Mouse (Mus musculus) liver, adult 2 months (tissue): ENCODE measurements at regions not wholly inside any gene's neighbourhood (a gene's known extent, or its start where the extent isn't known, plus 50 kb on each side); places are given as distances from the start of the nearest gene placed in this dataset.

Source experiments
- DNase-seq: peaks from one replicate; pipeline ENCODE4 v3.0.0-alpha.2; 2011; ENCODE audit warnings: low read depth, low spot score; ENCODE audit errors: extremely low read depth
- H3K27ac ChIP-seq: fragments of 200-500 bp; replicated peaks from 2 replicates; pipeline ENCODE4 v1.5.1; 2012; ENCODE audit warnings: low read depth, mild to moderate bottlenecking, control low read depth, inconsistent platforms, low read length; ENCODE audit not compliant: insufficient read depth
- H3K27me3 ChIP-seq: fragments of 200-500 bp; 2 replicates; pipeline ENCODE4 v1.6.1; 2012; ENCODE audit warnings: mild to moderate bottlenecking, moderate library complexity, low read length, inconsistent platforms; ENCODE audit not compliant: control insufficient read depth, insufficient read depth
- H3K36me3 ChIP-seq: fragments of 200-500 bp; 2 replicates; pipeline ENCODE4 v1.6.1; 2012; ENCODE audit warnings: low read length, inconsistent platforms; ENCODE audit not compliant: control insufficient read depth, insufficient read depth
- H3K4me1 ChIP-seq: fragments of 200-500 bp; 2 replicates; pipeline ENCODE4 v1.6.1; 2011; ENCODE audit warnings: low read length; ENCODE audit not compliant: control insufficient read depth, insufficient read depth
- H3K4me3 ChIP-seq: fragments of 200-500 bp; 2 replicates; pipeline ENCODE4 v1.5.1; 2011; ENCODE audit warnings: low read depth, mild to moderate bottlenecking, control low read depth, low read length, moderate library complexity; ENCODE audit not compliant: insufficient read depth
- H3K79me2 ChIP-seq: fragments of 200-500 bp; 2 replicates; pipeline ENCODE4 v1.6.1; 2012; ENCODE audit warnings: inconsistent platforms, mild to moderate bottlenecking, low read length, moderate library complexity; ENCODE audit not compliant: control insufficient read depth, insufficient read depth
- H3K9ac ChIP-seq: fragments of 200-500 bp; 2 replicates; pipeline ENCODE4 v1.6.1; 2012; ENCODE audit warnings: low read depth, mild to moderate bottlenecking, control low read depth, inconsistent platforms, low read length
- CTCF ChIP-seq: fragments of 200-500 bp; IDR thresholded peaks from 2 replicates; pipeline ENCODE4 v1.5.1; 2011; ENCODE audit warnings: low read depth, low read length, control low read depth
- POLR2A ChIP-seq: fragments of 200-500 bp; IDR thresholded peaks from 2 replicates; pipeline ENCODE4 v1.6.1; 2011; ENCODE audit warnings: low read length, control low read depth; ENCODE audit not compliant: insufficient read depth; ENCODE audit errors: extremely low read depth
- WGBS: fragments of 180-500 bp; shearing (Covaris S2); methylation state at CpG from one replicate; pipeline ENCODE4 v1.1.7; 2018; 5-methylcytosine and 5-hydroxymethylcytosine counted together

DNA sequence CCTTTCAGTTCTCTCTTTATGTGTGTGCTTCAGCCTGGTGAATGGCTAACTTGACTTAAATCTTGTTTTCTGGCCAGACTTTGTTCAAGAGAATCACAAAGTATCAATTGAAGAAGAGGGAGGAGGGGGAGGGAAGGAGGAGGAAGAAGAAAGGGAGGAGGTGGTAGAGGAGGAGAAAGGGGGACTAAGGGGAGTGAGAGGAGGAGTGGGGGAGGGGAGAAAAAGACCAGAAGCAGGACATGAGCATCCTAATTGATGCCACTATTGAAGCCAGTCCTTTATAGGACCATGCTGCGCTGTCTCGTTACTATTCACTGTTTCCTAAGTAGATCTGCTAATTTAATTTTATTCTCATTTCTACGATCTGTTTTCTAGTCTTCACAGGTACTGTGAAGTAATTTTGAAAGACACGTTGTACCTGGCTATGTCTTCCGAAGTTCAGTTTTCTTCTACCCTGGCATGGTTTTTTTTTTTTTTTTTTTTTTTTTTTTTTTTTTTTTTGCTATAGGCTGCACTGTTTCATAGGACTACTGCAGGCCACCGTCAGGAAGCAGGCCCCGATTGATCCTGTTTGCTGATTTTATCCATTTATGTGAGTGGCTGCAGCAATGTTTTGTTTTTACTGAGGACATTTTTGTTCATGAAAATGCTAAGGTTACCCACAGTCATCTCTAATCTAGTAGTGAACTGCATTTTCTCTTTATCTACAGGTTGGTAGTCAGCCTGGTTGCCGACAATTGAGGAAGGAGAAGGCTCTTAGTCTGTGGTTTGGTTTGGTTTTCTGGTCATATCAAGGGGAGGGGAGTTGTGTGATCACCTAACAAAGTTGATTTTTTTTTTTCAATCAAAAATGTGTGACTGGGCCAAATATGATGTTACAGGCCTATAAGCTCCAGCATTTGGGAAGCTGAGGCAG, 184.1 kb upstream of the Meis1 start:
- no peak overlapping the region for H3K27ac ChIP-seq
- 86% methylated on average over 8 of the region's 8 CpGs for whole genome bisulfite sequencing
- H3K36me3 ChIP-seq: no peaks in the 10 kb centered on the region
- no peaks in the 10 kb centered on the region for H3K79me2 ChIP-seq
- no peak overlapping the region for H3K9ac ChIP-seq
- no peak for DNase-seq
- no peak for TF ChIP-seq CTCF
- TF ChIP-seq POLR2A: no peak
- no peak overlapping the region for H3K4me3 ChIP-seq
- no peaks in the 10 kb centered on the region for H3K4me1 ChIP-seq
- H3K27me3 ChIP-seq: no peaks in the 10 kb centered on the region

- H3K27me3 ChIP-seq: no peaks in the 10 kb centered on the region
- TF ChIP-seq CTCF (no peak), POLR2A (no peak)
- no peaks in the 10 kb centered on the region for H3K79me2 ChIP-seq
- no peak for DNase-seq
- 83% methylated on average over 4 of the region's 4 CpGs for WGBS
- H3K27ac ChIP-seq: no peak overlapping the region
- no peak overlapping the region for H3K9ac ChIP-seq
- H3K36me3 ChIP-seq: no peaks in the 10 kb centered on the region
- H3K4me1 ChIP-seq: no peaks in the 10 kb centered on the region
- no peak overlapping the region for H3K4me3 ChIP-seq
These were observed 184.7 kb upstream of the Meis1 start for GRCm38 (mm10) chr11:19203518-19203900.

GRCm38 (mm10) chr11:19203968-19204367, 185.2 kb upstream of the Meis1 start:
- Histone ChIP-seq H3K4me3 (no peak overlapping the region), H3K36me3 (no peaks in the 10 kb centered on the region), H3K27ac (no peak overlapping the region), H3K9ac (no peak overlapping the region), H3K79me2 (no peaks in the 10 kb centered on the region), H3K4me1 (no peaks in the 10 kb centered on the region), H3K27me3 (no peaks in the 10 kb centered on the region)
- peak; percentile 40 for DNase-seq
- WGBS: 68% methylated on average over 5 of the region's 5 CpGs
- TF ChIP-seq CTCF: no peak

DNA sequence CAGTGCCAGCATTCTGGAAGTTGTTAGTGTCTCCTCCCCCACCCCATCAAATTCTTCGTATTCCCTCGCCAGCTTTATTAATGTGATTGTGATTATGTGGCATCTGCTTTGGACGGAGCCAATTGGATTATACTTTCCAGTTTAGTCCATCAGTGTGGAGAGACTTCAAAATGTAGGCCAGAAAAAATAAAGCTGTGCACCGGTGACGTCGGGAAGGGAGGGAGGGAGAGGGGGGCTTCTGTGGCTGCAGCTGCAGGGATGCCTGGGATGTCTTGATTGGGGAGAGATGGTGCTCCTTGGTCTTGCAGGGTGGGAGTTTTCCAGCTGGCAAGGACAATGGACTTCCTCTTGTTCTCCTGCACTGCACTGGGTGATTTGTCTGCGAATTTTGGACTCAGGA, 185.7 kb upstream of the Meis1 start:
- Histone ChIP-seq H3K27ac (no peak overlapping the region), H3K4me1 (no peaks in the 10 kb centered on the region), H3K36me3 (no peaks in the 10 kb centered on the region), H3K9ac (no peak overlapping the region), H3K79me2 (no peaks in the 10 kb centered on the region), H3K4me3 (no peak overlapping the region), H3K27me3 (no peaks in the 10 kb centered on the region)
- no peak for DNase-seq
- no peak for TF ChIP-seq CTCF
- no peak for TF ChIP-seq POLR2A
- WGBS: 67% methylated on average over 7 of the region's 7 CpGs

DNA sequence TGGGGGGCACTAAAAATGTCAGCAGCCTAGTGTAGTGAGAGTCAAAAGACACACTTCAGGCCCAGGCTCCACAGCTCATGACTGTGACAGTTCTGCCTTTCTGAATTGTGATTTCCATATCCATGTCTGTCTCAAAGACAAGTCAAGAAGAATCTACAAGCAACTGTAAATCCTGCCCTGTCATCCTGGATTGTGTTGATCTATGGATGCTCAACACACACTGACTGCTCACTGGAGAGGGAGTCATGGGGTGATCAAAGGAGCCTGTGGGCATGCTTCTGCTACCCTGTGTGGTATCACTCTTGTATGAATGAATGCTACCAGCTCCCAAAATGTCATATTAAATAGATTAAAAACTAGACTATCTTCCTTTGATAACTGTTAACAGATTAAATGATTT, 186.4 kb upstream of the Meis1 start:
- Histone ChIP-seq H3K36me3 (no peaks in the 10 kb centered on the region), H3K4me1 (no peaks in the 10 kb centered on the region), H3K27ac (no peak overlapping the region), H3K9ac (no peak overlapping the region), H3K4me3 (no peak overlapping the region), H3K27me3 (no peaks in the 10 kb centered on the region), H3K79me2 (no peaks in the 10 kb centered on the region)
- no peak for DNase-seq
- TF ChIP-seq POLR2A: no peak

GRCm38 (mm10) chr11:19219476-19219875, 200.7 kb upstream of the Meis1 start:
- Histone ChIP-seq H3K79me2 (no peaks in the 10 kb centered on the region), H3K4me3 (no peak overlapping the region), H3K9ac (no peak overlapping the region), H3K36me3 (no peaks in the 10 kb centered on the region), H3K4me1 (no peaks in the 10 kb centered on the region), H3K27ac (no peak overlapping the region), H3K27me3 (no peaks in the 10 kb centered on the region)
- DNase-seq: no peak
- WGBS: 88% methylated on average over 3 of the region's 3 CpGs
- TF ChIP-seq POLR2A: no peak
